Mouse (Mus musculus) embryonic stem cell, embryonic (primary cell): ENCODE results near the gene Id2.

ENCODE experiments used
- CTCF ChIA-PET, 4 experiments: fragments of 300-600 bp in 2 of 4; fragments of 350-600 bp in 2 of 4; sonication (Branson Sonifier 250); formaldehyde crosslinking; loops; one replicate each; lab custom pipeline; 2022; ENCODE audit warnings: inconsistent platforms in 2 of 4; lab: Charles Lee
- POLR2A ChIA-PET, 4 experiments: fragments of 300-600 bp in 2 of 4; fragments of 350-600 bp in 2 of 4; sonication (Branson Sonifier 250); formaldehyde crosslinking; loops; one replicate each; lab custom pipeline; 2022; ENCODE audit warnings: antibody characterized with exemption in 4 of 4, inconsistent platforms in 1 of 4; lab: Charles Lee

Id2 gene

DNA sequence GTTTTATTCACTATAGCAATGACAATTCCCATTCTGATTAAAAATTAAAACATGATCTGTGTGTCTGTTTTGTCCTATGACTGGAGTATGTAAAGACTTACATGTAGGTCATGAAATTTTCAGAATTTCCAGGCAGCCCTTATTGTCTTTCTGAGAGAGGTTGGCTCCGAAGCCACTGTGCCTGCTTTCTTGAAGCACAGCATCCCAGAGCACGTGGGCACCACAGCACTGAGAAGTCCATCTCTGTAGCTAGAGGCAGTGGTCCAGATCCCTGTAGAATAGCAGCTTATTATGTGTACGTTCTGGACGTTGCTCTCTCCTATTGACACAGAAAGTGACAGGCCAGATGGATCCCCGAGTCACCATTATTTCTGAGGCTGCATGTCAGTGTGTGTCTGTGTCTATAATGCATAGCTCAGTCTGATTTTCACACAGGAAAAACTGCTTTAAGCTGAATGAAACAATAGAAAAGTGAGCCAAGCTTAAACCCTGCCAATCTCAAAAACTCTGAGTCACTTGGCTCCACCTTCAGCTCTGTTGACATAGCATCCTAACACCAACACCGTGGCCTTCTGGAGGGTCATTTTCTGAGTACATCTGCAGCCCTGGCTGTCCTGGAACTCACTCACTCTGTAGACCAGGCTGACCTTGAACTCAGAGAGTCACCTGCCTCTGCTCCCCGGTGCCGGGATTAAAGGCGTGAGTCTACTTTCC lies 37.3 kb downstream of the Id2 start:
- CTCF ChIA-PET: interaction anchor here in 2 of 4 experiments (0.5 to 1.5 kb wide), 4 partner anchors 24 to 362 kb away, joined by 3 to 6 read pairs (median 4); no protein-coding TSS in a partner anchor
- POLR2A ChIA-PET: interaction anchor here in 3 of 4 experiments (0.8 to 3.4 kb wide), 8 partner anchors 9 to 37 kb away, joined by 3 to 19 read pairs (median 4); partner anchors contain the start of gene Id2 (in 1 of the 3)

DNA sequence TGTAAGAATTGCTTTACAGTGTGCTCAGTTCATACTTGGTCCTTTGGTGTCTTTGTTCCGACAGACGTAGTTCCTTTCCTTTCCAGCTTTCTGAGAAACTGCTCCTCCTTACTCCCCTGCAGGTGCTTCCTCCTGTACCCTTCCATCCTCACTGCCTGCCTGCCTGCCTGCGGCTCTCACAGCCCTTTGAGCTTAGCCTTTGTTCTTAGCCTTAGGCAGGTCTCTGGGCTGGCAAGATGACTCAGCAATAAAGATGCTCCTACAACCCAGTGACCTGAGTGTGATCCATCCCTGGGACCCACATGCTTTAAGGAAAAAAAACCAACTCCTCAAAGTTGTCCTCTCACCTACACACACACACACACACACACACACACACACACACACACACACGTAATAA lies 42.0 kb downstream of the Id2 start:
- ChIA-PET POLR2A (interaction anchor here in 3 of 4 experiments (0.7 to 3.1 kb wide), 9 partner anchors 11 to 94 kb away, joined by 3 to 9 read pairs (median 5); no protein-coding TSS in a partner anchor), CTCF (interaction anchor here in 1 of 4 experiments (0.6 kb wide), 2 partner anchors 178 to 360 kb away, joined by 3 read pairs; no protein-coding TSS in a partner anchor)

DNA sequence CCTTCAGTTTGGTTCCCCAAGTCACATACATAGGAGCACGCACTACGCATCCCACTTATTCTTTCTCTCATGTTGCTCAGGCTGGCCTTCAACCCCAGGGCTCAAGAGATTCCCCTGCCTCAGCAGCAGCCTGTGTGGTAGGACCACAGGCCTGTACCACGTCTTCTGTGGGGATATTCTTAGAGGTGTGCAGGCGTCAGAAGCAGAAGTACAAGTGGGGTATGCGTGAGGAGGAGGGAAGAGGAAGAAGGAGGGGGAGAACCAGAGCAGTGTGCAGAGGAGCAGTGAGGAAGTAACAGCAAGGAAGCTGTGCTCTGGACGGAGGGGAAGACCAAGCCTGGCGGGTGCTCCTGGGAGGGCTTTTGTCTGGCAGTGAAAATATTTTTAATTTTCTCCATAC lies 42.4 kb downstream of the Id2 start:
- POLR2A ChIA-PET: interaction anchor here in 3 of 4 experiments (1.0 to 3.1 kb wide), 8 partner anchors 10 to 42 kb away, joined by 3 to 9 read pairs (median 6); no protein-coding TSS in a partner anchor
- CTCF ChIA-PET: no interaction called here

DNA sequence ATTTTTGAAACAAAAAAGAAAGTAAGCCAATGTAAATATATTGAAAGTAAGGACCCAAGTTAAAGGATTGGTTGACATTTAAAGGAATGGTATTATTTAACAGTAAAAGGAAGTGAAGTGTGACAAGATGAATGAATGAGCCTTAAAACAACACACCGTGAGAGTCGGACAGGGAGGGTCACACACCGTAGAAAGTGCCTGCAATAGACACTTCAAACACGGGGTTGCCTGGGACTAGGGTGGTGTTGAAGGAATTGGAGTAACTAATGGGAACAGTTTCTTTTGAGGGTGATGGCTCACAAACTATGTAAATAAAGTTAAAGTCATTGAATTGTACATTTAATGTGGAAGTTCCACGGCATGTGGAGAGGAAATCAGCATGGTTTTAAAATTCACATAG lies 47.7 kb downstream of the Id2 start:
- POLR2A ChIA-PET: interaction anchor here in 2 of 4 experiments (0.7 to 0.8 kb wide), 2 partner anchors 9 to 188 kb away, joined by 3 read pairs; no protein-coding TSS in a partner anchor
- CTCF ChIA-PET: no interaction called here

DNA sequence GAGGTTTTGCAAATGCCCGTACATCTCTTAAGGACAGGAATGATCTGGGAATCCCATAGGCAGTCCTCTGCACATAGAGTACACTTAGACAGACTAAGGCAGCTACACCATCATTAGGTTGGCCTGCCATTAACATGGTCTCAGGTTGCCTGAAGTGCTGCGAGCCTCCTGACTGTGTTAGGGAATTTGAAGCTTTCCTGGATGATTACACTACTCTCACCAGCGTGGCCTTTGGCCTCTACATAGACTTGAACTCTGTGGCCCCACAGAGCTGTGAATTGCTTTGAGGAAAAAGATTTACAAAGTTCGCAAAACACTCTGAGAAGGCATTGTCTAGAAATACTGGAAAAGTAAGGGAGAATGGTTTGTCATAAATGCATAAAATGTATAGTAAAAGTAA lies 52.4 kb downstream of the Id2 start:
- ChIA-PET CTCF (no interaction called here), POLR2A (interaction anchor here in 2 of 4 experiments (0.9 to 1.4 kb wide), 3 partner anchors 10 to 52 kb away, joined by 3 to 5 read pairs (median 4); no protein-coding TSS in a partner anchor)

DNA sequence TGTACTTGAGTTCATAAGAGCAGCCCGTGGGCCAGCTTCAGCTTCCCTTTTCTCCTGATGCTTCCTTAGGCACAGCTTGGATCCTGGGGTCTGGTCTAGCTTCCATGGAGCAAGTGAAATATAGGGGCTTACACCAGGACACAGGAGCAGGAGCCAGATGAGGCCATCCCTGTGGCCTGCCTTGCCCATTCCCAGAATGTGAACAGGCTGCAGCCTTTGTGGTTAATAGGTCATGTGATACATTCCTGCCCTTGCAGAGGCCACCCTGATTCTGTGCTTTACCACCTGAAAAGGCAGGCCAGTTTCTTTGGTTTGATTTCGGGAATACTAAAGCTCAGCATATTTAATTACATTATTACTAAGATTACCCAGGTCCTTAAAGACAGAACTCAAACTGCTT lies 52.9 kb downstream of the Id2 start:
- POLR2A ChIA-PET: interaction anchor here in 2 of 4 experiments (0.9 to 1.4 kb wide), 3 partner anchors 11 to 52 kb away, joined by 3 to 5 read pairs (median 4); no protein-coding TSS in a partner anchor
- CTCF ChIA-PET: no interaction called here
